Mouse (Mus musculus): ENCODE data around the gene Tmem88b.

The Tmem88b gene

DNA sequence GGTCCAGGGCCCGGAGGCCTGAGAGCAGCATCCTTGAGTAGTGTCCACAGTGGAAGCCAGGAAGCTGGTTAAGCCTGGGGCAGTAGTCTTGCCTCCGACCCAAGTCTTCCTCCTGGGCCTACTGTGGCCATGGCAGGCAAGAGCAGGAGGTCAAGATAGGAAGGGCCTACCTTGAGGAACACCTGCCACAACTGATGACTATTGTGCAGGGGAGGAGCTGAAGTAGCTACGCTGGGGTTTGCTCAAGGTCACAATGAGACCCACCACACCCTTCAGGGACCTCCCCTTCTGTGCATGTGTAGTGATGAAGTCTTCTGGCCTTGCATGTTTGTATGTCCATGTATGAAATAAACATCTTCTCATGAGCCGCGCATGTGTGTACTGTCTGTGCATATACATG, 49.9 kb downstream of the Tmem88b start:
- in situ Hi-C loops (cut with MboI; ENCODE audit: unreplicated experiment in 2 of 2): no loop called here

DNA sequence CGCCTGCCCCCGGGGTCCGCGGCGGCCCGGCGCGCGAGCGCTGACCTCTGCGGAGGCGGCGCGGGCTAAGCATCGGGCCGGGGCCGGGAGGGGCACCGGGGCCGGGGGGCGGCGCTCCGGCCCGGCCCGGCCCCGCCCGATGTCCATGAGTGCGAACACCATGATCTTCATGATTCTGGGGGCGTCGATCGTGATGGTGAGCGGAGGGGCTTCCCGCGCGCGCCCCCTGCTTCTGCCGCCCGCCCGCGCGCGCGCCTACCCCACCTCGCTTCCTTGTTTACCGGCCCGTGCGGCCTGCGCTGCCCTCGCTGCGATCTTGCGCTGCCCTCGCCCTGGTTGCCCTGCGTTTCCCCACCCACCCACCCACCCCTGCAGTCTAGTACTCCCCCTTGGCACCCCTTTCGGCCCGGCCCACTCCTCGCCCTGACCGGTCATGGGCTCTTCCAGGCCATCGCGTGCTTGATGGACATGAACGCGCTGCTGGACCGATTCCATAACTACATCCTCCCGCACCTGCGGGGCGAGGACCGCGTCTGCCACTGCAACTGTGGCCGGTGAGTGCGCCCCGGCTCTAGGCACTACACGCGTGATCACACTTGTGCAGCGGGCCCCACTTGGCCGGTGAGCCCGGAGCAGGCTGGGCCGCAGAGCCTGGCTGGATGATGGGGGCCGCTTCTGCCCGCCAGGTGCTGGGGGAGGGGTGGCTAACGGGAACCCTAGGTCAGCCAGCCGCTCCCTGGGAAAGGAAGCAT, 50.5 kb downstream of the Tmem88b start:
- in situ Hi-C loops (cut with MboI; ENCODE audit: unreplicated experiment in 2 of 2): no loop called here

DNA sequence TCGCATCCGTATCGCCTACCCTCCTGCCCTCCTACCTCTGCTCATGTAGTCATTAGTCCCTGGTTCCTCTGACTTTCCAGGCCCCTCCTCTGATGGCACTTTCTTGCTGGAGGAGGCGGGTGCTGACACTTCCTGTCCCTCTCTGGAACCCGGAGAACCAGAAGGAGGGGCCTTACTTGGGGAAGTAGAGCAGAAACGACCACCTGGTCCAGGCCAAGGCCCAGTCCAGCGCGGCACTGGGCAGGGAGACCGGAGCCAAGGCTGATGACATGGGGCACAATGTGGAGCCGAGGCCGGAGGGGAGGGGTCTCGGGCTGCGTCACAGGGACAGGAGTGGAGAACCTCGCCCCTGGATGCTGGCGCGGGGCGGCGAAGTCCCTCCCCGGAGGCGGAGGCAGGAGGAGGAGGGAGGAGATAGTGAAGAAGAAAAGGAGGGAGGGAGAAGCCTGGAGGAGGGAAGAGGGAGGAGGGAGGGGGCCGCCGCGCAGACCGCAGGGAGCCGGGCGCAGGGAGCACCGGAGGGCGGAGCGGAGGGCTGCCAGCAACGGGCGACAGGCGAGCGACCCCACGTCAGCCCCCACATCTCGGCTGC, 51.2 kb downstream of the Tmem88b start, which contains the start of gene Tmem240:
Tmem240 (plus strand) TSS at position 451 of the 592 bp plus-strand sequence.
- in situ Hi-C loops (cut with MboI; ENCODE audit: unreplicated experiment in 2 of 2): no loop called here

DNA sequence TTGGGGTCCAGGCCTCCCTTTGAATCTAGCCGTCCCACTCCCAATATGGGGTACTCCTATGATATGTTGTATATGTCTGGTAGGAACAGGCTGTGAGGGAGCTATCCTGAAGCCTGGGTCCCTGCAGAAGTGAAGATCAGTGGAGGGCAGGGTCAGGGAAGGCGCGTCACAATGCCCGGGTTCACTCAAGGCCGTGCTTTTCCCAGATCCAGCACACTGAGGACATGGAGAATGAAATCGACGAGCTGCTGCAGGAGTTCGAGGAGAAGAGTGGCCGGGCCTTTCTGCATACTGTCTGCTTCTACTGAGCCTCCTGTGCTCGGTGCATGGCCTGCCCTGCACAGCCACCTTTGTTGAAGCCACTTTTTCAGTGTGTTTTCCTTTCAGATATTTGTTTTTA, 52.4 kb downstream of the Tmem88b start:
- in situ Hi-C loops (cut with MboI; ENCODE audit: unreplicated experiment in 2 of 2): no loop called here
